Mouse (Mus musculus) liver, adult 2 months (tissue): ENCODE measurements at regions not wholly inside any gene's neighbourhood (a gene's known extent, or its start where the extent isn't known, plus 50 kb on each side); places are given as distances from the start of the nearest gene placed in this dataset.

Source experiments
- CTCF ChIP-seq: fragments of 200-500 bp; IDR thresholded peaks from 2 replicates; pipeline ENCODE4 v1.5.1; 2011; ENCODE audit warnings: low read depth, low read length, control low read depth
- POLR2A ChIP-seq: fragments of 200-500 bp; IDR thresholded peaks from 2 replicates; pipeline ENCODE4 v1.6.1; 2011; ENCODE audit warnings: low read length, control low read depth; ENCODE audit not compliant: insufficient read depth; ENCODE audit errors: extremely low read depth

- TF ChIP-seq CTCF (no peak), POLR2A (no peak)
Measured at GRCm38 (mm10) chr13:37528876-37529275, 183.9 kb downstream of the Ly86 start.
